ENCODE assay signal across 18 mouse cellular contexts in genomic region chr5:96878851-96879540, GRCm38 (mm10).
A peak's percentile ranks its signal among the peaks of the same experiment; 100 is the strongest.
DNase-seq lines count a peak whose midpoint lies in the region; ATAC-seq and TF ChIP-seq lines count a peak whose summit lies in the region.
"Had no signal": no experiment of that assay in that cellular context is flagged by ENCODE, and none has a peak within 500 bp of the region (broad histone marks: within the 10 kb centered on the region; RNA-seq: fewer than 3 reads in every experiment).

No protein-coding gene starts in this region.

- 24% methylated on average over 11 of the region's 11 CpGs for WGBS in thymus, adult 2 months

- peak; percentile 88 for ATAC-seq in inflammation-experienced regulatory T-cells, adult 6 months
- ATAC-seq: forebrain, embryonic 13.5 days; intestine, embryonic 16.5 days had no signal

- H3K4me3 ChIP-seq in thymus, adult 2 months (ENCODE audit: control insufficient read depth, insufficient read depth, low read length): no peak overlapping the region
- H3K4me3 ChIP-seq: embryonic facial prominence, embryonic 10.5 days; forebrain, embryonic 13.5 days; heart, embryonic 12.5 days; kidney, embryonic 15.5 days; neural tube, embryonic 12.5 days had no signal

- H3K27me3 ChIP-seq in thymus, adult 2 months (ENCODE audit: control insufficient read depth, insufficient read depth, low read length): no peaks in the 10 kb centered on the region
- H3K27me3 ChIP-seq: forebrain, embryonic 13.5 days; heart, embryonic 12.5 days; kidney, embryonic 15.5 days; neural tube, embryonic 12.5 days had no signal

- intact Hi-C loops in gastrocnemius, postnatal 14 days (cut with DNase I; ENCODE audit: low total_unique reads): no loop called here

- no peaks in the 10 kb centered on the region for H3K36me3 ChIP-seq in thymus, adult 2 months (ENCODE audit: control insufficient read depth, insufficient read depth, low read length)
- H3K36me3 ChIP-seq: embryonic facial prominence, embryonic 10.5 days; heart, embryonic 12.5 days; kidney, embryonic 15.5 days; neural tube, embryonic 12.5 days had no signal

- peaks cover 8% of the 10 kb centered on the region for H3K4me1 ChIP-seq in thymus, adult 2 months (replicated peaks; ENCODE audit: control insufficient read depth, insufficient read depth, low read length)
- H3K4me1 ChIP-seq: forebrain, embryonic 13.5 days; heart, embryonic 12.5 days; neural tube, embryonic 12.5 days had no signal

- no peak overlapping the region for H3K27ac ChIP-seq in thymus, adult 2 months (ENCODE audit: control insufficient read depth, insufficient read depth, low read length)
- H3K27ac ChIP-seq: embryonic facial prominence, embryonic 10.5 days; forebrain, embryonic 13.5 days; hindbrain, embryonic 14.5 days; neural tube, embryonic 12.5 days had no signal

- peak; percentile 59 for DNase-seq in 416B (ENCODE audit: low read depth)
- peak; percentile 46 to 47 for DNase-seq in CD8-positive naive resting alpha-beta T cell, adult 2 months (ENCODE audit: low read depth in 2 of 2, low spot score in 2 of 2)
- DNase-seq in thymus, adult 2 months: peak; percentile 32
- DNase-seq in gastrocnemius, postnatal 14 days: no peak
- no peak for DNase-seq in yolk sac, embryonic 10.5 days (ENCODE audit: low spot score)
- DNase-seq in kidney, postnatal 36 days: no peak
- no peak for DNase-seq in adrenal gland, postnatal 14 days
- DNase-seq: cerebellum, adult 2 months; gastrocnemius, postnatal 25 days; lung, adult 2 months had no signal

- TF ChIP-seq POLR2A in thymus, adult 2 months (IDR thresholded peaks at IDR 0.05; ENCODE audit: control insufficient read depth, extremely low read depth, insufficient read depth, low read length, poor library complexity): no peak

- no peak for TF ChIP-seq CTCF in thymus, adult 2 months (IDR thresholded peaks at IDR 0.05; ENCODE audit: borderline replicate concordance, control insufficient read depth, extremely low read depth, insufficient read depth, low read length, poor library complexity)

Comparison
In these comparisons a context has a peak if more than half of its experiments do, and no peak if none do; other contexts are left out.
1. DNase-seq: peak in 416B (single experiment), CD8-positive naive resting alpha-beta T cell, adult 2 months (2 of 2) and thymus, adult 2 months (single experiment); none in gastrocnemius, postnatal 14 days (single experiment), yolk sac, embryonic 10.5 days (single experiment), kidney, postnatal 36 days (0 of 2) and adrenal gland, postnatal 14 days (single experiment).